Mouse (Mus musculus) lung, adult 2 months (tissue): ENCODE measurements around the gene Zfp638.

ENCODE experiments used
- CTCF ChIP-seq: fragments of 200-500 bp; IDR thresholded peaks from 2 replicates; pipeline ENCODE4 v1.5.1; 2011; ENCODE audit warnings: mild to moderate bottlenecking, low read length, control low read depth; ENCODE audit not compliant: insufficient read depth
- POLR2A ChIP-seq: fragments of 200-500 bp; IDR thresholded peaks from 2 replicates; pipeline ENCODE4 v1.6.1; 2011; ENCODE audit warnings: low read depth, mild to moderate bottlenecking, control low read depth, low read length, borderline replicate concordance; ENCODE audit errors: extremely low read depth

GRCm38 (mm10) chr6:83928225-83928624 lies 61.3 kb downstream of the Zfp638 start:
- no peak for TF ChIP-seq POLR2A
- no peak for TF ChIP-seq CTCF
